Mouse (Mus musculus): ENCODE measurements around the gene Rad23a.

DNA sequence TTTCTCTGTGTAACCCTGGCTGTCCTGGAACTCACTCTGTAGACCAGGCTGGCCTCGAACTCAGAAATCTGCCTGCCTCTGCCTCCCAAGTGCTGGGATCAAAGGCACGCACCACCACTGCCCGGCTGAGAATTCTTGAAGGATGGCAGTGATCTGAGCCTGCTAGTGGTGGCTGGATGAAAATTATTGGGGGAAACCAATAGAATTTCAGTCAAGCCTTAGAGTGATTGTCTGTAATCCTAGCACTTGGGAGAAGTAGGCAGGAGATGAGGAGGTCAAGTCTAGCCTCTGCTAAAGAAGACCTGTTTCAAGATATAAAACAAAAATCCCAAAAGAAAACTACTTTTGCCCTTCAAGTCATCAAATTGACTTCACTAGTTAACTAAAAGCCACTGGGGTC lies 16.0 kb upstream of the Rad23a start:
- TF ChIP-seq EP300 (optimal IDR thresholded peaks at IDR 0.05) = no peak
- no peak for TF ChIP-seq CTCF (IDR thresholded peaks at IDR 0.05; ENCODE audit: low read depth)

All from stomach, postnatal 0 days (tissue).